Mouse (Mus musculus): ENCODE results near the gene Ints7.

The Ints7 gene

DNA sequence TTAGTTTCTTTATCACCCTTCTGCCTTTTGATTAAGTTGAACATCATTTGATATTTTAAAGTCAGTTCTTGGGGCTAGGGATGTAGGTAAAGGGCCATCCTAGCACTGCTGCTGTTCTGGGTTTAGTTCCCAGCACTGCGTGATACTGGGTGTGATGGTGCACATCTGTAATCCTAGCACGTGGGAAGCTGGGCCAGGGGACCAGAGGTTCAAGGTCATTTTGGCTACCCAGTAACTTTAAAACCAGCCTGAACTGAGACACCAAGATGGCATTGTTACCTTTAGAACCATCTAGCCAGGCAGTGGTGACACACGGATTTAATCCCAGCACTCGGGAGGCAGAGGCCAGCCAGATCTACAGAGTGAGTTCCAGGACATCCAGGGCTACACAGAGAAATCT lies 8.4 kb downstream of the Ints7 start:
- in situ Hi-C loops (cut with MseI, MboI), result loop anchor here in 1 of 2 experiments (10.0 kb wide), 1 partner anchor 231 kb away; no protein-coding TSS in a partner anchor

- in situ Hi-C loops (cut with MseI, MboI), result loop anchor here in 1 of 2 experiments (10.0 kb wide), 1 partner anchor 230 kb away; no protein-coding TSS in a partner anchor
Observed at GRCm38 (mm10) chr1:191584483-191584882, 9.0 kb downstream of the Ints7 start.

GRCm38 (mm10) chr1:191585704-191586103 lies 10.3 kb downstream of the Ints7 start:
- in situ Hi-C loops (cut with MseI, MboI), result loop anchor here in 1 of 2 experiments (10.0 kb wide), 1 partner anchor 229 kb away; no protein-coding TSS in a partner anchor

DNA sequence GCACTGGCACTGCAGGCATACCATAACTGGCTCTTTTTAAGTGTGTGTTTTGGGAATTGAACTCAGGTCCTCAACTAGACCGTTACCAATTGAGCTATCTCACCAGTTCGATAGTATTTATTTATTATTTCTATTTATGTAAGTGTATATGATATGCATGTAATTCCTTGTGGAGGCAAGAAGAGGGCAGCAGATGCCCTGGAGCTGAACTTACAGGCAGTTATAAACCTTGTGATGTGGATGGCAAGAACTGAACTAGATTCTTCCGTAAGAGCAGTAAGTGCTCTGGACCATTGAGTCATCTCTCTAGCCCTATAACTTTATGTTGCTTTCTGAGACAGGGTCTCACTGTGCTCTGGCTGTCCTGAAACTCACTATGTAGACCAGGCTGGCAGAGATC lies 11.6 kb downstream of the Ints7 start:
- in situ Hi-C loops (cut with MseI, MboI), result loop anchor here in 1 of 2 experiments (10.0 kb wide), 1 partner anchor 228 kb away; no protein-coding TSS in a partner anchor

GRCm38 (mm10) chr1:191588749-191589148 lies 13.3 kb downstream of the Ints7 start:
- in situ Hi-C loops (cut with MseI, MboI), result loop anchor here in 1 of 2 experiments (10.0 kb wide), 1 partner anchor 226 kb away; no protein-coding TSS in a partner anchor

GRCm38 (mm10) chr1:191592016-191592720 lies 16.7 kb downstream of the Ints7 start:
- in situ Hi-C loops (cut with MseI, MboI), result no loop called here

GRCm38 (mm10) chr1:191596076-191596475 lies 20.6 kb downstream of the Ints7 start:
- in situ Hi-C loops (cut with MseI, MboI), result no loop called here

- in situ Hi-C loops (cut with MseI, MboI), result no loop called here
Observed at GRCm38 (mm10) chr1:191599210-191599609, 23.8 kb downstream of the Ints7 start.

DNA sequence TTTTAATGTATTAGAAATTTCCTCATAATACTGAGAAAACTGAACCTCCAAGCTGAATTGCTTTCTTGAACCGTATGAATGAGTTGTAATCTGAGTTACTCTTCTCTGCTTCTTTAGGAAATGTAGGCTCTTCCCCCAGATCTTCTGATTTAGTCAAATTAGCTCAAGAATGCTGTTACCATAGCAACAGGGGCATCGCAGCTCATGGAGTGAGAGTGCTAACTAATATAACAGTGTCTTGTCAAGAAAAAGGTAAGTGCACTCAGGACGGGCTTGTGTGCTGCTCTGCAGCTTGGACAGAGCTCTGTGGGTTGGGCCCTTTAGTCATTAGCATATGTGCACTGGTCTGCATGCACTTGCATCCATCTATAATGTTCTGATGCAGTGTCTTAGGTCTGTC lies 29.3 kb downstream of the Ints7 start:
- in situ Hi-C loops (cut with MseI, MboI), result no loop called here

DNA sequence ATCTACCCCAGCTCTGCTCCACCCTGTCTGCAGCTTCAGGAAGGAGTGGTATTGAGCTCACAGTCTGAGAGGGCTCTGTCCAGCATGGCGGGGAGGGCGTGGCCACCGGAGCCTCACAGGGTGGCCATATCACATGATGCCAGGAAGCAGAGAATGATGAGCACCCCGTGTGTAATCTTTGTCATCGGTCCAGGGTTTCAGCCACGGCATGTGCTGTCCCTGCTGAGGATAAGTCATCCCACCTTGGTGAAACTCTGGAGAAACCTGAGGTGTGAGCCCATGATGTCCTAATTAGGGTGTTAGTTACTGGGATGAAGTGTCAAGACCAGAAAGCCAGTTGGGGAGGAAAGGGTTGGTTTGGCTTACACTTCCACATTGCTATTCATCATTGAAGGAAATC lies 33.6 kb downstream of the Ints7 start:
- in situ Hi-C loops (cut with MseI, MboI), result no loop called here

GRCm38 (mm10) chr1:191609578-191609977 lies 34.1 kb downstream of the Ints7 start:
- in situ Hi-C loops (cut with MseI, MboI), result no loop called here

GRCm38 (mm10) chr1:191610357-191610756 lies 34.9 kb downstream of the Ints7 start:
- in situ Hi-C loops (cut with MseI, MboI), result no loop called here

- in situ Hi-C loops (cut with MseI, MboI), result no loop called here
Observed at GRCm38 (mm10) chr1:191611686-191612085, 36.2 kb downstream of the Ints7 start.

DNA sequence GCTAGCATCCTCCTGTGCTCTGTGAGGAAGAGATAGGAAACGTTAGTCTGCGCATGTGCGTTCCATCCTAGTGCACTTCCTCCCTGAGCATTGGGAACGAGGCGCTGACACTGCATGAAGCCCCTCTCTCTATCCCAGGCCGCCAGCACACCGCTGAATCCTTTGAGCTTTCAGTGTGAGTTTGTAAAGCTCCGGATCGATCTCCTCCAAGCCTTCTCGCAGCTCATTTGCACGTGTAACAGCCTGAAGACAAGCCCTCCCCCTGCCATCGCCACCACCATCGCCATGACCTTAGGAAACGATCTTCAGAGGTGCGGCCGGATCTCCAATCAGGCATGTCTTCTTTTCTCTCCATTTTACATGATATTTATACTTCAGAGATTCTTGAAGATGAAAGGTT lies 37.4 kb downstream of the Ints7 start:
- in situ Hi-C loops (cut with MseI, MboI), result no loop called here

DNA sequence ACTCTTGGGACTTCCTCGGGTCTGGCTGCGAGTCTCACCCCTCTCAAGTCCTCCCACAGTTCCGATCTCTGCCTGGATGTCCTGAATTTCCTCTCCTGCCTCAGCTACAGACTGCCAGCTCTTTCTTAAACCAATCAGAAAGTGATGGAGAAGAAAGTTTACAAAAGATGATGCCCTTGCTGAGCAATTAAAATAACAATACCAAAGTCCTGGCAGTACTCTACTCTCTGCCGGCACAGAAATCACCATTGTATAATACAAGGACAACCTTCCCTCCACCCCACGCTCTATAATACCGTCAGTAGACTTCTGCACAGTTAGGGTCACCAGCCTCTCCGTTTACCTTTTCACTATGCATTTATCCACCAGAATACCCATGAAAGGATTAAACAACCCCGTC lies 40.8 kb downstream of the Ints7 start:
- in situ Hi-C loops (cut with MseI, MboI), result no loop called here

DNA sequence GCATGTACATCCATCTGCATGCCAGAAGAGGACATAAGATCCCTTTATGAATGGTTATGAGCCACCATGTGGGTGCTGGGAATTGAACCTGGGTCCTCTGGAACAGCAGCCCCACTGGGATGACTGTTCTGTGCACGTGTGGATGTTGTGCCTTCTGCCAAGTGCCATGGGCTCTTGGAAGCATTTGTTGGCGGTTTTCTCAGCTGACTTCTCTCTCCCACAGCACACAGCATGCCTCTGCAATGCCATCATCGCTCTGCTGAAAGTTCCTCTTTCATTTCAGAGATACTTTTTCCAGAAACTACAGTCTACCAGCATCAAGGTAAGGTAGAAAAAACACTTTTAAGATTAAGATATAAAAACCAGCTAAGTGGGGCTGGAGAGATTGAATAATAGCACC lies 42.2 kb downstream of the Ints7 start:
- in situ Hi-C loops (cut with MseI, MboI), result no loop called here

- in situ Hi-C loops (cut with MseI, MboI), result no loop called here
Observed at GRCm38 (mm10) chr1:191618067-191618766, 42.8 kb downstream of the Ints7 start.

- in situ Hi-C loops (cut with MseI, MboI), result no loop called here
Observed at GRCm38 (mm10) chr1:191621096-191621495, 45.7 kb downstream of the Ints7 start.

- in situ Hi-C loops (cut with MseI, MboI), result no loop called here
Observed at GRCm38 (mm10) chr1:191622801-191623200, 47.4 kb downstream of the Ints7 start.

DNA sequence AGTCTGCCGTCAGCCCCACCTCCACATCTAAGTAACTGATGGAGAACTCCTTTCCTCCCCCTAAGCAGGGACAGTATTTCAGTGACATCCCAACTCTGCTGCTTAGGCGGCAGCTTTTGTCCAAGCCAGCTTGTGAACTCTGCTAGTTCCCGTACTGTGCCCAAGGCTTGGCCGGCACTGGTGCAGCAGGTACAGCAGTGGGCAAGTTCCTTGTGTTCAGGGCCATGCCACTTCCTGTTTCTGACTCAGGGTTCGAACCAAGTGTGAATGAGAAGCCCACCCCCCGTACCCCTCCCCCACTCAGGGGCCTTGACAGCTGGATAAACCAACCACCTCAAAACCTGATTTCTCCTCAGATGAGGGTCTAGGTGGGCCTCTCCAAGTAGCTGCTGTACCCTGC lies 49.1 kb downstream of the Ints7 start:
- in situ Hi-C loops (cut with MseI, MboI), result no loop called here

DNA sequence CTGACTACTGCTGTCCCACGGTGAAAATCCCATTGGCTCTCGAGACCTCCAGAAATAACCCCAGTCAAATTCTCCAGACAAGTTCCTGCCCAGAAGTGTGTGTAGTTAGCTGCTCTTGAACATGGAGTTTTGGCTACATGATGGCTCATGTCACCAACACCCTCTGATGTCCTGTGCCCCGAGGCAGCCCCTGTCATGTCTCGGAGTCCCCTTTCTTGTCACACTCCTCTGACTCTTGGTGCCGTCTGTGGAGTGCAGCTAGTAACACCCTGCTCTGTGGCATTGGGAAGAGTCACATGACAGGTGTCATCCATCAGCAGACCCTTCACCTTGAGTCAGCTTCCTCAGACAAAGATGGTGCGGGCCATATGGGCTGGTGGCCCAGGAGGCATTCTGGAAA lies 49.6 kb downstream of the Ints7 start:
- in situ Hi-C loops (cut with MseI, MboI), result no loop called here

DNA sequence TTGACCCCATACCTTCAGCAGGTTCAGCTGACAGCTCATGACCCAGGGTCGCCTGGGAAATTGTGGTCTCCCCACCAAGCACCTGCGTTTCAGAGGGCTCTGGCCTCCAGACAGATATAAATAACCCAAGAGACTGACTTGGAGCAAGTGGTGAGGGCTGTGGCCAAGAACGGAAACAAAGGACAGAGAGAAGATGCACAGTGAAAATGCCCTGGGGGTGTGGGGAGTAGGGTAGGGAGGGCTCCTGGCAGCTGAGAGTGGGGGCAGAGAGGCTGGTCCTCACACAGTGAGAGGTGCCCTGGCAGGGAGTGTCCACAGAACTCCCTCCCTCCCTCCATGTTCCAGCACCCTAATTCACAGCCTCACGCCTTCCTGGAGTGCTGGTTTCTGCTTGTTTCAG lies 50.2 kb downstream of the Ints7 start:
- in situ Hi-C loops (cut with MseI, MboI), result no loop called here

Data from mouse trophoblast stem cell (cell line).